Mouse (Mus musculus) liver, embryonic 14.5 days (tissue): ENCODE measurements at regions not wholly inside any gene's neighbourhood (a gene's known extent, or its start where the extent isn't known, plus 50 kb on each side); places are given as distances from the start of the nearest gene placed in this dataset.

Experiments used
- CTCF ChIP-seq: IDR thresholded peaks from 2 replicates; pipeline ENCODE4 v1.5.1; 2016; ENCODE audit warnings: antibody characterized with exemption, low read depth, control low read depth
- EP300 ChIP-seq: IDR thresholded peaks from 2 replicates; pipeline ENCODE4 v1.6.1; 2016; ENCODE audit warnings: antibody characterized with exemption, low read depth

DNA sequence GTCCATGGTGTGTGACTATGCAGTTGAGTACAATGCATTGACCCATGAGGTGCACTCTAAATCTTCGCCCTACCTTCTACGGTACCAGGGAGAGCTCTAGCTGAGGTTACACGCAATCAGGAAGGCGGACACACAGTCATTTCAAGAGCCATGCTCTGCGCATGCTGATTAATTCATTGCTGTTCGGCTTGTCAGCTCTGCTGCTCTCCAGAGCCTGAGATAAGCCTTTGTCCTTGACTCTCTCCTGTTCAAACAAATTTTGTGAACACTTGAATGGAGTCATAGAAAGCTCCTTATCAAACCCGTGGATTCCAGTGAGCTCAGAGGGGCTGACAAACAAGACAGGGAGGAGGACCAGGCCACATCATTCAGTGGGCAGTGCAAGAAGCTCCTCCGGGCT is 304.8 kb upstream of the Zmiz1 start:
- TF ChIP-seq CTCF, result no peak
- TF ChIP-seq EP300, result no peak
